Comparison of ENCODE assay signal across 22 mouse cellular contexts in genomic region chr6:120982314-120982713, GRCm38 (mm10).
"Had no signal": no experiment of that assay in that cellular context is flagged by ENCODE, and none has a peak within 500 bp of the region (broad histone marks: within the 10 kb centered on the region; RNA-seq: fewer than 3 reads in every experiment).

No protein-coding gene starts in this region.

- ATAC-seq: hindbrain, postnatal 0 days had no signal

- DNase-seq: gastrocnemius, adult 2 months; gastrocnemius, postnatal 10 days; gastrocnemius, postnatal 25 days; heart, postnatal 10 days; heart, postnatal 36 days; kidney, adult 11 months; kidney, adult 2 months; kidney, adult 9 months; kidney, postnatal 14 days; kidney, postnatal 36 days; layer of hippocampus, adult 9-11 months; liver; liver, embryonic 13.5 days had no signal

- H3K27ac ChIP-seq: gastrocnemius, adult 2 months; hindbrain, embryonic 13.5 days; hindbrain, embryonic 15.5 days; hindbrain, postnatal 0 days; kidney, embryonic 15.5 days; kidney, postnatal 0 days; left cerebral cortex, adult 2 months; liver, embryonic 13.5 days; liver, embryonic 15.5 days had no signal

- H3K4me3 ChIP-seq: gastrocnemius, adult 2 months; heart, embryonic 12.5 days; hindbrain, embryonic 13.5 days; hindbrain, embryonic 15.5 days; kidney, embryonic 15.5 days; left cerebral cortex, adult 2 months; liver, embryonic 13.5 days; liver, embryonic 15.5 days had no signal

- H3K27me3 ChIP-seq: heart, embryonic 12.5 days; hindbrain, embryonic 13.5 days; hindbrain, embryonic 15.5 days; kidney, embryonic 15.5 days; liver, embryonic 13.5 days; liver, embryonic 15.5 days had no signal

- H3K9me3 ChIP-seq: heart, embryonic 12.5 days; hindbrain, embryonic 13.5 days; hindbrain, embryonic 15.5 days; kidney, embryonic 15.5 days; liver, embryonic 13.5 days; liver, embryonic 15.5 days had no signal

- H3K4me2 ChIP-seq: heart, embryonic 12.5 days; hindbrain, embryonic 13.5 days; hindbrain, embryonic 15.5 days; kidney, embryonic 15.5 days; liver, embryonic 11.5 days; liver, embryonic 13.5 days; liver, embryonic 15.5 days had no signal

- H3K9ac ChIP-seq: heart, embryonic 12.5 days; hindbrain, embryonic 13.5 days; hindbrain, embryonic 15.5 days; kidney, embryonic 15.5 days; liver, embryonic 13.5 days; liver, embryonic 15.5 days had no signal
